Mouse (Mus musculus): ENCODE results near the gene Ppp1r12b. TPM values are rescaled to one million over a fixed set of nuclear protein-coding genes. Genes with fewer than 3 reads are reported as not detected.

Gene Ppp1r12b
- polyA plus RNA-seq, 1 experiment, result 8.9 TPM

GRCm38 (mm10) chr1:134860538-134860937, 95.2 kb downstream of the Ppp1r12b start:
- no peak for TF ChIP-seq CTCF (IDR thresholded peaks at IDR 0.05; ENCODE audit: low read depth, low read length)
- no peak for TF ChIP-seq POLR2A (IDR thresholded peaks at IDR 0.05; ENCODE audit: insufficient read depth, low read length)
- TF ChIP-seq EP300 (IDR thresholded peaks at IDR 0.05; ENCODE audit: insufficient read depth, low read depth, low read length), result no peak
- no peak overlapping the region for H3K4me3 ChIP-seq (ENCODE audit: low read depth, low read length)
- H3K9me3 ChIP-seq (replicated peaks; ENCODE audit: control insufficient read depth, insufficient read depth, low read length, poor library complexity, severe bottlenecking), result no peaks in the 10 kb centered on the region
- H3K27me3 ChIP-seq (ENCODE audit: control insufficient read depth, insufficient read depth, low read length, poor library complexity, severe bottlenecking), result no peaks in the 10 kb centered on the region
- H3K4me1 ChIP-seq (ENCODE audit: control insufficient read depth, insufficient read depth, low read length), result no peaks in the 10 kb centered on the region
- no peak overlapping the region for H3K9ac ChIP-seq (ENCODE audit: low read depth, poor library complexity, severe bottlenecking)
- no peak overlapping the region for H3K27ac ChIP-seq (ENCODE audit: insufficient read depth, low read length)
- no peaks in the 10 kb centered on the region for H3K36me3 ChIP-seq (ENCODE audit: control insufficient read depth, insufficient read depth, low read length, poor library complexity, severe bottlenecking)

GRCm38 (mm10) chr1:134858344-134859053, 97.2 kb downstream of the Ppp1r12b start:
- no peaks in the 10 kb centered on the region for H3K9me3 ChIP-seq (replicated peaks; ENCODE audit: control insufficient read depth, insufficient read depth, low read length, poor library complexity, severe bottlenecking)
- no peak overlapping the region for H3K9ac ChIP-seq (ENCODE audit: low read depth, poor library complexity, severe bottlenecking)
- TF ChIP-seq EP300 (IDR thresholded peaks at IDR 0.05; ENCODE audit: insufficient read depth, low read depth, low read length), result no peak
- TF ChIP-seq CTCF (IDR thresholded peaks at IDR 0.05; ENCODE audit: low read depth, low read length), result no peak
- TF ChIP-seq POLR2A (IDR thresholded peaks at IDR 0.05; ENCODE audit: insufficient read depth, low read length), result no peak
- no peaks in the 10 kb centered on the region for H3K36me3 ChIP-seq (ENCODE audit: control insufficient read depth, insufficient read depth, low read length, poor library complexity, severe bottlenecking)
- no peak overlapping the region for H3K27ac ChIP-seq (ENCODE audit: insufficient read depth, low read length)
- H3K4me3 ChIP-seq (ENCODE audit: low read depth, low read length), result no peak overlapping the region
- H3K4me1 ChIP-seq (ENCODE audit: control insufficient read depth, insufficient read depth, low read length), result no peaks in the 10 kb centered on the region
- H3K27me3 ChIP-seq (ENCODE audit: control insufficient read depth, insufficient read depth, low read length, poor library complexity, severe bottlenecking), result no peaks in the 10 kb centered on the region

GRCm38 (mm10) chr1:134854325-134854982, 101.3 kb downstream of the Ppp1r12b start:
- Histone ChIP-seq H3K4me1 (ENCODE audit: control insufficient read depth, insufficient read depth, low read length) (no peaks in the 10 kb centered on the region), H3K4me3 (ENCODE audit: low read depth, low read length) (no peak overlapping the region), H3K27ac (ENCODE audit: insufficient read depth, low read length) (no peak overlapping the region), H3K27me3 (ENCODE audit: control insufficient read depth, insufficient read depth, low read length, poor library complexity, severe bottlenecking) (no peaks in the 10 kb centered on the region), H3K9ac (ENCODE audit: low read depth, poor library complexity, severe bottlenecking) (no peak overlapping the region), H3K36me3 (ENCODE audit: control insufficient read depth, insufficient read depth, low read length, poor library complexity, severe bottlenecking) (no peaks in the 10 kb centered on the region), H3K9me3 (replicated peaks; ENCODE audit: control insufficient read depth, insufficient read depth, low read length, poor library complexity, severe bottlenecking) (no peaks in the 10 kb centered on the region)
- TF ChIP-seq POLR2A (IDR thresholded peaks at IDR 0.05; ENCODE audit: insufficient read depth, low read length) (no peak), CTCF (IDR thresholded peaks at IDR 0.05; ENCODE audit: low read depth, low read length) (no peak), EP300 (IDR thresholded peaks at IDR 0.05; ENCODE audit: insufficient read depth, low read depth, low read length) (no peak)

DNA sequence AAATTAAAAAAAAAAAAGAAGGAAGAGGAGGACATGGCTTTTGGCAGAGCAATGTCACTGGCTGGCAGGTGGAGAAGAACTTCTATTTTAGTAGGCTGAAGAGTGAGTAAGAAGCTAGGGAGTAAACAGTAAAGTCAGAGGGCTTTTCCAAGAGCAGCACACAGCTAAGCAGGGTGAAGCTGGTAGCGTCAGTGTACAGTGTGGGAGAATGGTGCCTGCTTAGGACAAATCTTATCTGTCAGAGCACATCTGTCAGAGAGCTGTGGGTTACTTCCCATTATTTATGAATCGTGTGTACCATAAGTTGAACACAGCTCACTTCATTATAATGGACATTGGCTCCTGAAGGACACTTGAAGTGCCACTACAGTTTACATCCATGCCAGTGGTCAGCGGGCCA, 102.9 kb downstream of the Ppp1r12b start:
- no peak overlapping the region for H3K27ac ChIP-seq (ENCODE audit: insufficient read depth, low read length)
- no peaks in the 10 kb centered on the region for H3K36me3 ChIP-seq (ENCODE audit: control insufficient read depth, insufficient read depth, low read length, poor library complexity, severe bottlenecking)
- H3K9me3 ChIP-seq (replicated peaks; ENCODE audit: control insufficient read depth, insufficient read depth, low read length, poor library complexity, severe bottlenecking), result no peaks in the 10 kb centered on the region
- no peak overlapping the region for H3K9ac ChIP-seq (ENCODE audit: low read depth, poor library complexity, severe bottlenecking)
- H3K4me1 ChIP-seq (ENCODE audit: control insufficient read depth, insufficient read depth, low read length), result no peaks in the 10 kb centered on the region
- no peak overlapping the region for H3K4me3 ChIP-seq (ENCODE audit: low read depth, low read length)
- no peaks in the 10 kb centered on the region for H3K27me3 ChIP-seq (ENCODE audit: control insufficient read depth, insufficient read depth, low read length, poor library complexity, severe bottlenecking)
- TF ChIP-seq POLR2A (IDR thresholded peaks at IDR 0.05; ENCODE audit: insufficient read depth, low read length), result no peak
- no peak for TF ChIP-seq EP300 (IDR thresholded peaks at IDR 0.05; ENCODE audit: insufficient read depth, low read depth, low read length)
- no peak for TF ChIP-seq CTCF (IDR thresholded peaks at IDR 0.05; ENCODE audit: low read depth, low read length)

GRCm38 (mm10) chr1:134851211-134851610, 104.5 kb downstream of the Ppp1r12b start:
- no peaks in the 10 kb centered on the region for H3K4me1 ChIP-seq (ENCODE audit: control insufficient read depth, insufficient read depth, low read length)
- H3K27ac ChIP-seq (ENCODE audit: insufficient read depth, low read length), result no peak overlapping the region
- TF ChIP-seq POLR2A (IDR thresholded peaks at IDR 0.05; ENCODE audit: insufficient read depth, low read length) (no peak), CTCF (IDR thresholded peaks at IDR 0.05; ENCODE audit: low read depth, low read length) (no peak), EP300 (IDR thresholded peaks at IDR 0.05; ENCODE audit: insufficient read depth, low read depth, low read length) (no peak)
- H3K9me3 ChIP-seq (replicated peaks; ENCODE audit: control insufficient read depth, insufficient read depth, low read length, poor library complexity, severe bottlenecking), result no peaks in the 10 kb centered on the region
- no peak overlapping the region for H3K9ac ChIP-seq (ENCODE audit: low read depth, poor library complexity, severe bottlenecking)
- H3K27me3 ChIP-seq (ENCODE audit: control insufficient read depth, insufficient read depth, low read length, poor library complexity, severe bottlenecking), result no peaks in the 10 kb centered on the region
- no peak overlapping the region for H3K4me3 ChIP-seq (ENCODE audit: low read depth, low read length)
- no peaks in the 10 kb centered on the region for H3K36me3 ChIP-seq (ENCODE audit: control insufficient read depth, insufficient read depth, low read length, poor library complexity, severe bottlenecking)

- no peak overlapping the region for H3K9ac ChIP-seq (ENCODE audit: low read depth, poor library complexity, severe bottlenecking)
- H3K27ac ChIP-seq (ENCODE audit: insufficient read depth, low read length), result no peak overlapping the region
- no peak overlapping the region for H3K4me3 ChIP-seq (ENCODE audit: low read depth, low read length)
- TF ChIP-seq EP300 (IDR thresholded peaks at IDR 0.05; ENCODE audit: insufficient read depth, low read depth, low read length) (no peak), CTCF (IDR thresholded peaks at IDR 0.05; ENCODE audit: low read depth, low read length) (no peak), POLR2A (IDR thresholded peaks at IDR 0.05; ENCODE audit: insufficient read depth, low read length) (no peak)
- no peaks in the 10 kb centered on the region for H3K4me1 ChIP-seq (ENCODE audit: control insufficient read depth, insufficient read depth, low read length)
- H3K27me3 ChIP-seq (ENCODE audit: control insufficient read depth, insufficient read depth, low read length, poor library complexity, severe bottlenecking), result no peaks in the 10 kb centered on the region
- no peaks in the 10 kb centered on the region for H3K9me3 ChIP-seq (replicated peaks; ENCODE audit: control insufficient read depth, insufficient read depth, low read length, poor library complexity, severe bottlenecking)
- no peaks in the 10 kb centered on the region for H3K36me3 ChIP-seq (ENCODE audit: control insufficient read depth, insufficient read depth, low read length, poor library complexity, severe bottlenecking)
Observed at GRCm38 (mm10) chr1:134850361-134850760, 105.4 kb downstream of the Ppp1r12b start.

Measured in ES-Bruce4 (cell line).